Mouse (Mus musculus): ENCODE measurements around the gene Irx3.

Gene Irx3

DNA sequence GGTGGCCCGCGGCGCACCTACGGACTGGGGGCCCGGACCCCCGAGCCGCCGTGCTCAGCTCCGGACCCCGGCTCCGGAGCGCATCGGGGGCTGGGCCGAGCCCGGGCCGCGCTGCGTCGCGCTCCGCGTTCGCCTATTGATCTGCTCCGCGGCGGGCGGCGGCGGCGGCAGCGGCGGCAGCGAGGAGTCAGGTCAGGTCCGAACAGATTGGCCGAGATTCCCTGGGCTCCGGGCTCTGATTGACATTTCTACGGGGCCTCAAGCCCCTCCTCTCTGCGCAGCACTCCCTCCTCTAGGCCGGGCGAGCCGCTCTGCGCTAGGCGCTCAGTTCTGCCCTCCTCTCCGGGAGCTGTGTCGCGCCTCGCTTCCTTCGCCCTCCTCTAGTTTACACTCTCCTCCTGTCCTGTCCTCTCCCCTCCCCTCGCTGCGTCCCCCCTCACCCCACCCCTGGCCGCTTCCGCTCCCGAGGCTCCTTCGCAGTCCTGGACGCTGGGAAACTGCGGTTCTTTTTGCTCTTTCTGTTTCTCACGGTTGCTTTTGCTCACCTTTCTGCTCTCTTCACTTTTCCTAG is 541 bp downstream of the Irx3 start:
- no peak for DNase-seq (ENCODE audit: low read depth)

DNA sequence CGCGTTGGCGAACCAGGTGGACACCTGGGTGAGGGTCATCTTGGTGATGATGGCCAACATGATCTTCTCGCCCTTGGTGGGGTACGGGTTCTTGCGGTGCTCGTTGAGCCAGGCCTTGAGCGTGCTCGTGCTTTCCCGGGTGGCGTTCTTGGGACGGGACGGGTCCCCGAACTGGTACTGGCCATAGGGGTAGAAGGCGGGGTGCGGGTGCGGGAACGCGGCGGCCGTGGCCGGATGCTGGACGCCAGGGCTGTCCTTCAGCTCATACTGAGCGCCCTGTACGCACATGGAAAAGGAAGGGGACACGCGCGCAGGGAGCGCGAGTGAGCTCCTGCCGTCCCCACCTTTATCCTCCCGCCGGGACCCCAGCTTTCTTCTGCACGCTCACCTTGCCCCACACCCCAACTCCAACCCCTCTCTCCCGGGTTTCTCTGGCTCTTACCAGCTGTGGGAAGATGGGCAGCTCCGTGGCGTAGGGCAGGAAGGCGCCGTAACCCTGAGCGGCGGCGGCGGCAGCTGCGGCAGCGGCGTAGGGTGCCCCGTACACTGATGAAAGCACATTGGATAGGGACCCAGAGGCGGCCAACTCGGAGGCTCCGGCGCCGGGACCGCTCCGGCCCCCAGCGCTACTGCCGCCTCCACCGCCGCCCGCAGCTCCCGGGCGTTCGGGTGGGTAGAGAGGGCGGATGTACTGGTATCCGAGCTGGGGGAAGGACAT is 1.2 kb downstream of the Irx3 start:
- no peak for DNase-seq (ENCODE audit: low read depth)

DNA sequence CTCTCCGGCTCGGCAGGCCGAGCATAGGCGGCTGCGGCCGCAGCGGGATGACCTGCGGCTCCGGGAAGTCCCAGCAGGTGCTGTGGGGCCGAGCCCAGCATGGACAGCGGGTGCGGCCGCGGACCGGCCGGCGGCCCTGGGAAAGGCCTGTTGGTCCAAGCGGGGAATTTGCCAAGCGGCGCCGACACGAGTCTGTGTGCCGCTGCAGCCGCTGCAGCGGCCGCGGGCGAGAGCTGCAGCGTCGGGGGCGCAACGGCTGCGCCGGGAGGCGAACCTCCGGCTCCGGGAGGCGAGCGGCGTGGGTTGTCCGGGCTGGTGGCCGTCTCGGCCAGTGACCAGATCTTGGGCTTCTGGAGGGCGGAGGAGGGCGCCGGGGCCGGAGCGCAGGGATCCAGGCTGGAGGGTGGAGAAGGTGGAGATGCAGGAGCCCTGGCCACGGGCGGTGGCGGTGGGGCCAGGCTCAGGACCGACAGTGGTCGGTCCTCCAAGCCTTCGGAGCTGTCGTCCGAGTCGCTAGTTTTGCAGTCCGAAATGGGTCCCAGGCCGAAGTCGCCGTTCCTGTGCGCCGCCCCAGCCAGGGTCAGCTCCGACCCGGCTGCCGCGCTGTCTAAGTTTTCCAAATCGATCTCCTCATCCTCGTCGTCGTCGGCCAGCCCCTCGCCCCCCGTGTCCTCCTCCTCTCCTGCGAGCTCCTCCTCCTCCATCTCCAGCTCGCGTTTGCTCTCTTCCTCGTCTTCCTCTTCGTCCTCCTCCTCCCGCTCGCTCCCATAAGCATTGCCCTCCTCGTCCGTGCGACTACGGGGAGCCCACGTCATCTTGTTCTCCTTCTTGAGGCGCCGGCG is 2.0 kb downstream of the Irx3 start:
- no peak for DNase-seq (ENCODE audit: low read depth)

DNA sequence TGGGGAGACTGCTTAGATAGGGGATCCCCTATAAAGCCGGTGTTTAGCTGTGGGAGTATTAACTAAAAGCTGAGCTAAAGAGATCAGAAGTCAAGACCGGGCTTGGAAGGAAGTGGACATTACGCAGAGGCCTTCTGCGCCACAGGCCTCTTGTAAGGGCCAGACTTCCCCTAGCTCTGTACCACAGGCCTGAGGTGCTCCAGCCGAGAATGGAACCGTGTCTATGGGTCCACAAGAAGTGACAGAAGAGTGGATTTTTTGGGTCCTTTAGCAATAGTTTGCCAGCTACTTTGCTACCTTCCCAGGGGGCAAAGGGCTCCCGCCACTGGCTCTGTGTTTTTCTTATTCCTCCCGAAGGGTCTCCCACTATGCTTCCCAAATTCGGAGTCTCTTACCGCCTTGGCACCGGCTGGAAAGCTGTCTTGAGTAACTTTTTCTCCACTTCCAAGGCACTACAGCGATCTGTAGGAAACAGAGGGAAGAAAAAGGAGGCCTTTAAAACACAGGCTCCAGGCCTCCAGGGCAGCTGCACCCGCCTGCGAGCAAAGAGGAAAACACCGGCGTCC is 2.8 kb downstream of the Irx3 start:
- DNase-seq (ENCODE audit: low read depth), result no peak

DNA sequence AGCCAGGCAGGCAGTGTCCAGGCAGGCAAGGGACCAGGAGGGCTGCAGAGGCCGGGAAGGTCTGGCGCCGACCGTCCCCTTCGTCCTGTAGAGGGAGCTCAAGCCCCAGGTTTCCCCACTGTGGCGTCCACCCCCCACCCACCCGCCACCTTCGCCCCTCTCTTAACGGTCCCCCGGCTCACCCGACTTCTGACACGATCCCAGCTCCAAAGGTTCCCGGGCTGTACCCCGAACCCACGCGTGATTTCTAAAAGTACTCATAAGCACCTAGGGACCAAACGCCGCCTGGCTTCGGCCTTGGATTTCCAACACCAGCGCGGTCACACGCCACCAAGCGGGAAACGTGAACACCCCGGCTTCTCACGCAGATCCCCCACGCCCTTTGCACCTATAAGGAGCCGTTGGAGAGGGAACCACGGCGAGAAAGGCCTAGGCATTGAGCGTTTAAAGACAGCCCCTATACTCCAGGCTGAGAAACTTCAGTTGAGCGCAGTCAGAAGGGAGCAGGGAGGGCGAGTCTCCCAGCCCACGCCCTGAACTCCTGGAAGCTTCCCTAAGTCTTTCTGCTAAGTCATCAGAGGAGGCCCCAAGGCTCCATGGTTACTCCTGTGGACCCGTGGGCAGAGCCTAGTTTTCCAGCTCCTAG is 4.1 kb downstream of the Irx3 start:
- DNase-seq (ENCODE audit: low read depth), result no peak

DNA sequence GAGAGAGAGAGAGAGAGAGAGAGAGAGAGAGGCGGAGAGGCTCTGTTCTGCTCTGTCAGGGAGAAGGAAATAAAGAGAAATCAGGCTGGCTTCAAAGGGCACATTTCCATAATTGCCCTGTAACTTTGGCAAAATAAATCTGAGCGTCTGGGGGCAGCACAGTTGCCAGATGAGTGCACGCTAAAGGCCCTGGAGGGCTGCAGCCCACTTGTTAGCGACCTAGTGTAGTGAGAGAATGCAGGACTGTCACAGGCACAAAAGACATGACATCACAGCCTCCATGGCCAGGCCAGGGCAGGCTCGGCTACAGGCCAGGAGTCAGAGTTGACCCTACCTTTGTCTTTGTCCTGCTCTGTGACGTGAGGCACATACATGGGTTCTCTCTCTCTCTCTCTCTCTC is 8.0 kb downstream of the Irx3 start:
- no peak for DNase-seq (ENCODE audit: low read depth)

DNA sequence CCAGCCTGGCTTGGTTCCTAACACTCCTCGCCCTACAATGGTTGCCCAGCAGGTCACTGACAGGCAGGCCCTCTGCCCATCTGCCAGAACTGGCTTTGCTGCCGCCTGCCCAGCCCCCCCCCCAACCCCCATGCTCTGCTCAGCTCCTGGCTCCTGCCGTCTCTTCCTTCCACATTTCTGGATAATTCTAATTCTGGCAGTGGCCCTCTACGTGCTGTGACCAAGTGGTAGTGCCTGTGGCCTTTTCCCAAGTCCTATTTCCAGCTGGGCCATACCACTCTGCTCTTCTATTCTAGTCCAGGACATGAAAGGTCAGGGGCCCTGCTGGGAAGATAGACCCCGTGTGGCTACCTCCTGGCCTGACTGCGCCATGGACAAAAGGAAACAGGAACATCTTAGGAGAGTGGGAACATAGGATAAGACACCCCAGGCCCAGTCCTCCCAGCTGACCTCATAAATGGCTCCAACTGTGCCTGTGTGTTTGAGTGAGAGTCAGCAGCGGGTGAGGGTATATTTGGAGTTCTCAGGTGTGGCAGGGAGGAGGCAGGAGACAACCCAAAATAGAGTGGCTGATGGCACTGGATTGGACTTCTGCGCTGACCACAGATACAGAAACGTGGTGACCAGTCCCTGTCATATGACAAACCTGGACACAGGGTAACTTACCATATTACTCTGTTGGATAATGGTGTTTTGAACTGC is 14.5 kb downstream of the Irx3 start:
- DNase-seq (ENCODE audit: low read depth), result no peak

DNA sequence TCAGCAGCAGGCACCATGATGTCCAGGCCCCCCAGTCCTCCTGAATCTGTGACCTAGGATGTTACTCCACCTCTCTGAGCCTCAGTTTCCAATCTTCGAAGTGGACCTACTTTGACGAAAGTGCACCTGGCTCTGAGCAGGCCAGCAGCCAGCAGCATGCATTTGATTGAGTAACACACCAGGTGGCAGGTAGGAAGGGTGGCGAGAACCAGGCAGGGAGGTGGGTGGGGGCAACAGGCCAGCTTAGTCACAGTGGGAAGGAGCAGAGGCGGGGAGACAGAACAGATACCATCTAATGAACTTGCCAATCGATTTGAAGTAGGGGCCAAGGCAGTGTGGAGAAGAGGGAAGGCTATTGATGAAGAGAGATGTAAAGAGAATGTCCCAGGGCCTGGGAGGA is 18.9 kb downstream of the Irx3 start:
- no peak for DNase-seq (ENCODE audit: low read depth)

DNA sequence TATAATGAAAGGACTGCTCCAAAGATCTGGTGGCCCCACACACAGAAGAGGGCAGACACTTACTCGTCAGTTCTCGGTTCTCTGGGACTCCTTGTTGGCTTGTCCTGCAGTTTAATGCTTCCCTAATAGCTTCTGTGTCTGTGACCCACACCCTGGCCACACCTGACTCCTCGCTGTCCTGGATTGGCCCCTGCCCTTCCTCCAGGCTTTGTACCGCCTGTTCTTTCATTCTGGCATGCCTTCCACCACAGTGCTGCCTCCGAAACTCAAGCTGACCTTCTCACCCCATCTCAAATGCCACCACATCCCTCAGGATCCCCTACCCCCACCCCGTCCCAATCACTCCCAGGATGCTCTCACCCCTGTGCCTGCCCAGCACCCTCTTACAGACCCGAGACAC is 19.7 kb downstream of the Irx3 start:
- no peak for DNase-seq (ENCODE audit: low read depth)

DNA sequence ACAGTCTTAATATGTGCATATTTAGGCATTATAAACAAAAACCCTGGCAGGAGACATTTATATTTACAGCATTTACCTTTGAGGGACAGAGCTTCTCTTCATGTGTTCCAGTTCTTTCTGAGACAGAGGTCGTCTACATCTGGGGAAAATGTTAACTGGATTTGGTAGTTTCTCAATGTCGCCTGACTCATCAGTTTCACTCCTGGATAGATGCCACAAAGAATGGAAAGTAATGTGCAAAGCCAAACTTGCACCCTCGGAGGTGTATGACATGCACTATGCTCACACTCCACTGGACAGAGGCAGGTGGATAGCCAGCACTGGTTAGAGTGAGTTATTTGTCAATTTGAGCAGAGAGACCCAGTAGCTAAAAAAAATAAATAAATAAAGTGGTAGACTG is 21.2 kb downstream of the Irx3 start:
- DNase-seq (ENCODE audit: low read depth), result no peak

DNA sequence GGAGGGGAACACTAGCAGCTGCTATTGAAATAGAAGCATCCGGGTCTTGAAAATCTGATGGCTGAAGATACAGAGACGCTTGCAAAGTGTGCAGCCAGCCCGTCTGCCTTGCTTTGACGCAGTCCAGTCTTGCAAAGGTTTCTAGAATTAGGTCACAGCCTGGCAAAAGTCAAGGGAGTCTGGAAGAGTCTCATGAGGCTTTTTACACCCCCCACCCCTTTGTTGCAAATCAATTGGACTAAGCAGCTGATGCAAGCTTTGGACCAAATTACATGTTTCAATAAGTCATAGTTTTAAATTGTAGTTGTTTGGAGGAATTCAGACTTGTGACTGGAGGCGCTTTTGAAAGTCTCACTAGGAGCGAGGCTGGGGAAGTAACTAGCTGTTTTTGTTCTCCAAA is 33.0 kb downstream of the Irx3 start:
- DNase-seq (ENCODE audit: low read depth), result no peak

DNA sequence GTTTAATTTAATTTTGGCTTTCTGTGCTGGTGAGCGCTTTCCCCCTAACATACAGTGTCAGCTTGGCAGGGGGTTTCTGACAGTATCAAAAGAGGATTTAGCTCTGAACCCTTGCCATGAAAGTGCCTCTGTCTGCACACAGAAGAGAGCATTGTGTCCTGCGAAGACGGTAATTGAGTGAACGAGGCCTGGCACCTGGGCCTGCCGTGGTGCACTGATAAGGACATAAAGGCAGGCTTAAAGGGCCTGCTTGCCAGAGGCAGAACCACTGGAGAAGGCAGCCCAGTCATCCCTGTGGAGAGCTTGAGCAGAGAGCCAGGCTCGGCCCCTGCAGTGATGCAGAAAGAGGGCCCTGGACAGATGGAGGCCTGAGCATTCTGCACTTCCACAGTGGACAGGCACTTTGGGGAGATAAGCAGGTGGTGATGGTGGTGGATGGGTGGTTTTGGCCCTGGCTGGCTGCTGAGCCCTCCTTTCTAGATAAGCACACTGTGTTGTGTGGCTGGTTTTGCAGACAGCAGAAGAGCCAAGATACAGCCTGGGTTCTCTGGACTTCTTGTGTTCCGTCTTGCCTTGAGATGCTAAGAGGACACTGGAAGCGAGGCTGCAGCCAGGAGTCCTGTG is 36.3 kb downstream of the Irx3 start:
- DNase-seq (ENCODE audit: low read depth), result no peak

DNA sequence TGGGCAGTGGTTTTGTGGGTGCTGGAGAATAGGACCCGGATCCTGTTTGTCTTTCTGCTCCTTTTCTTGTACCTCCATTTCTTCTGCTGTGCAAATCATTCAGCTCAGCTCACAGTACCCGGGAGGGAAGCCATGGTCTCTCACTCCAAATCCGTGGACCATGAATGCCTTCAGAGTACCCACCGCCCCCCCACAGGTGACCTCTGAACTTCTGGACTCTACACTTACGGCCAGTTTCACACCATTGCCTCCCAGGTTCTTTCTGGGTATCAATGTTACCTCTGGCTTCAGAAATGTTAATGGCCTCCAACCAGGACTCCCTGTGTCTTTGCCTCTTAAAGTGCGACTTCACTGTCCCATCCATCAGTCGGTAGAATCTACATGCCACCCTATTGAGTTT is 46.3 kb downstream of the Irx3 start:
- no peak for DNase-seq (ENCODE audit: low read depth)

DNA sequence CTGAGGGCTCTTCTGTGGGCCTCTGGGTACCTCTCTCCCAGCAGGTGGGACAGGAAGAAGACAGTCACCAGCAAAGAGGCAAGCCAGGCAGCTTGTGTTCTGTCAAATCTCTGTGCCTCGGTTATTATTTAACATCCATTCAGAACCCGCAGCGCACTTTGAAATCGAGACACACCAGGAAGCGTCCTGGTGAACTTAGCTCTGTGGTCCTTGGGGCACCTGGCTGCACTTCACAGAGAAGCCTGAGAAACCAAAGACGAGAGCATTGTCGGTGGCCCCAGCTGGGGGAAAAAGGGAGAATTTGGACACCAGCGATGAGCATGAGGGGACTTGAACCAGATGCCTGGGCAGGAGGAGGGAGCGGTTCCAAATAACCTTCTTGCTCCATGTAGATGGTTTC is 46.8 kb downstream of the Irx3 start:
- DNase-seq (ENCODE audit: low read depth), result no peak

DNA sequence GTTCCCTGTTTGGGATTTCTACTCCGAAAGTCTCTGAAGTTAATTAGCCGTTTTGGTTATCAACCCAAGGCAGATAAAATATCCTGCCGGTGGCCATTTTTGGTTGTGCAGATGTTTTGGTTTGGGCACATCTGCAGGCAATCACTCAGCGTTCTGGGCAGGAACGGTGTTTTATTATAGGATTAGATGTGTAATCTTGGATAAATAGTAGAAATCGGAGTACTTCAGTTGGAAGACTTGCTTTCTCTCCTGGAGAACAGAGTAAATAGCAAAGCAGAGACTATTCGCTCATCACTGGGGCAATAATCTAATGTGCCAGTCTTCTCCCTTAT is 51.1 kb downstream of the Irx3 start:
- DNase-seq (ENCODE audit: low read depth), result no peak

DNA sequence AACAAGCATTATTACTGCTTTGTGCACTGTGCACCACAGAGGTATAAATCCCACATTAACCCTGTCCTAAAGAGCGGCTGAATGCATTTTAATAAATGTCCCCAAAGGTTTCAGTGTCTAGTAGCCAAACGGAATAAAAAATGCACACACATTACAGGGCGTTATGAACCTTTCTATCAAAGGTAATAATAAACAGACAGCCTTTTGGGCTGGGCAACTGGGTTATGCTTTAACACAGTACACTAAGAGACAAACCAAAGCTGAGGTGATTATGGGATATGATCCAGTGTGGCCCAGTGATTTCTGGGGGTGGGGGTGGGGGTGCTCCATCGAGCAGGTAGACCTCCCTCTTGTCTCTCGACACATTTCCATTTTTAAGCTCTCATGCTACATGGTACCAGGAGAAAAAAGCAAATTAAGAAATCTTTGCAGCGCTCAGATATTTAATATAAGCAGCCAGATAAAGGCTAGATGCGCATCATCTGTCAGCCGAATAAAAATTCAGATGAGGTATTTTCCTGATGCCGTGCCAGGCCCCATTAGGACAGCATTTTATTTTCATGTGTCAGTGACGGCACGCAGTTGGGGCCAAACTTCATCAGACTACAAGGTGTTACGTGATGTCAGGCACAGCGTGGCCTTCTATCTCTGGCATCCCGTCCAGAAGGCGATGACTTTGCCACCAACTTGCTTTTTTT is 51.6 kb downstream of the Irx3 start:
- DNase-seq (ENCODE audit: low read depth), result no peak

DNA sequence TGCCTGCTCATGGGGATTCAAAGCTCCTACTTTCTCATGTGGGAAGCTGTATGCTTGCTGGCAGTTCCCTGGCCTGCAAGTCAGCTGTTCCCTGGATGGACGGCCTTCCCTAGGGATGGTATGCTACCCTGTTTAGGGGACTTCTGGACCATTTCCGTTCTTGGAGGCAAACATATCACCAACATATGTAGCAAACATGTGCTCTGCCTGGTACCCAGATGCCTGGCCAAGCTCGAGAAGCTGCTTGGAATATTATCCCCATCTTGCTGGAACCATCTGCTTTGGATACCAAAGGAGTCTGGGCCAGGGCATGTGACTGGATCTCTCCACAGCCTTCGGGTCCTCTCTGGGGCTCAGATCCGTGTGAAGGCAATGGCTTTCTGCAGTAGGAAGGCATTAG is 52.5 kb downstream of the Irx3 start:
- DNase-seq (ENCODE audit: low read depth), result no peak
